9 mouse cellular contexts compared by ENCODE assay signal in genomic region chrX:41401590-41402240, GRCm38 (mm10). TPM values are rescaled to one million over a fixed set of nuclear protein-coding genes. Genes with fewer than 3 reads are reported as not detected.
DNase-seq lines count a peak whose midpoint lies in the region; TF ChIP-seq lines count a peak whose summit lies in the region.
"Had no signal": no experiment of that assay in that cellular context is flagged by ENCODE, and none has a peak within 500 bp of the region (broad histone marks: within the 10 kb centered on the region; RNA-seq: fewer than 3 reads in every experiment).

No protein-coding gene starts in this region.

- WGBS in heart, embryonic 10.5 days = 9% methylated on average over 20 of the region's 20 CpGs

- no peaks in the 10 kb centered on the region for H3K9me3 ChIP-seq in heart, embryonic 10.5 days
- H3K9me3 ChIP-seq: G1E had no signal

- no peaks in the 10 kb centered on the region for H3K36me3 ChIP-seq in heart, embryonic 10.5 days
- H3K36me3 ChIP-seq: G1E had no signal

- H3K27me3 ChIP-seq in heart, embryonic 10.5 days (ENCODE audit: insufficient read depth, poor library complexity, severe bottlenecking) = no peaks in the 10 kb centered on the region

- no peak for TF ChIP-seq POLR2A in bone marrow macrophage, adult 2 months (IDR thresholded peaks at IDR 0.05; ENCODE audit: borderline replicate concordance, low read depth, low read length)

- no peak overlapping the region for H3K27ac ChIP-seq in bone marrow macrophage, adult 2 months (ENCODE audit: insufficient read depth, low read depth, low read length)
- H3K27ac ChIP-seq in heart, embryonic 10.5 days = peak overlapping the region; percentile 62

- no peaks in the 10 kb centered on the region for H3K4me1 ChIP-seq in bone marrow macrophage, adult 2 months (ENCODE audit: control insufficient read depth, insufficient read depth, low read length)
- no peaks in the 10 kb centered on the region for H3K4me1 ChIP-seq in heart, embryonic 10.5 days

- H3K4me3 ChIP-seq in bone marrow macrophage, adult 2 months (ENCODE audit: insufficient read depth, low read length) = peak overlapping the region; percentile 25
- H3K4me3 ChIP-seq in heart, embryonic 10.5 days = peak overlapping the region; percentile 59

- no peak for TF ChIP-seq CTCF in bone marrow macrophage, adult 2 months (IDR thresholded peaks at IDR 0.05; ENCODE audit: low read depth, low read length)

- peak; percentile 8 for DNase-seq in gastrocnemius, postnatal 10 days
- DNase-seq in gastrocnemius, adult 18-20 months (ENCODE audit: low spot score) = no peak
- DNase-seq in heart, embryonic 10.5 days (ENCODE audit: low spot score) = no peak
- DNase-seq in kidney, adult 9 months = peak; percentile 48
- peak; percentile 8 to 18 for DNase-seq in lung, postnatal 4 days
- DNase-seq in testis, postnatal 10 days (ENCODE audit: low spot score) = peak; percentile 39
- DNase-seq in cerebellum, adult 11 months = no peak

RNA-seq across cellular contexts. Expression of gene Gria3, which starts 1.1 kb away (rescaled TPM):
- total RNA-seq in gastrocnemius, postnatal 10 days (2021) = 1 to 10 TPM; 4.7 to 6.7 TPM
- total RNA-seq in gastrocnemius, adult 18-20 months (2021) = 1 to 10 TPM in 1 of 2 experiments, under 1 TPM in 1; 0.78 to 1.5 TPM
- polyA plus RNA-seq in bone marrow macrophage, adult 2 months (2012; ENCODE audit: insufficient read depth, insufficient read length, missing spikeins) = 0.36 and 0.39 TPM in 2 replicates
- 4.3 and 7.2 TPM in 2 replicates for polyA plus RNA-seq in heart, embryonic 10.5 days (2016; fragmentation: Nextera tagmentation; extraction: Ambion mirVana)
- polyA plus RNA-seq: G1E had no signal

Comparison
In these comparisons a context has a peak if more than half of its experiments do, and no peak if none do; other contexts are left out.
1. DNase-seq: peak in gastrocnemius, postnatal 10 days (single experiment), kidney, adult 9 months (single experiment), lung, postnatal 4 days (2 of 2) and testis, postnatal 10 days (single experiment); none in gastrocnemius, adult 18-20 months (single experiment), heart, embryonic 10.5 days (single experiment) and cerebellum, adult 11 months (single experiment).